Mouse (Mus musculus): ENCODE results near the gene Ipo8. TPM values are rescaled to one million over a fixed set of nuclear protein-coding genes. Genes with fewer than 3 reads are reported as not detected.
A peak's percentile ranks its signal among the peaks of the same experiment; 100 is the strongest.

Gene Ipo8
- polyA plus RNA-seq, 1 experiment from 2014 or later = 10.5 TPM

GRCm38 (mm10) chr6:148768419-148768818, 62.8 kb downstream of the Ipo8 start:
- ATAC-seq (ENCODE audit: low FRiP score, low TSS enrichment) (no peak), DNase-seq (ENCODE audit: low spot score) (no peak)
- Histone ChIP-seq H3K9me3 (ENCODE audit: control insufficient read depth, low read length) (no peaks in the 10 kb centered on the region), H3K4me3 (ENCODE audit: low read depth, low read length) (no peak overlapping the region), H3K27ac (replicated peaks) (no peak overlapping the region), H3K4me2 (replicated peaks; ENCODE audit: low read depth) (no peak overlapping the region), H3K4me1 (replicated peaks; ENCODE audit: control insufficient read depth, insufficient read depth) (no peaks in the 10 kb centered on the region), H3K27me3 (ENCODE audit: control insufficient read depth, insufficient read depth, low read length) (no peaks in the 10 kb centered on the region), H3K36me3 (ENCODE audit: control insufficient read depth, insufficient read depth, low read length) (peaks cover 3% of the 10 kb centered on the region; the same call in 1 of the 2 replicates), H3K9ac (ENCODE audit: low read length) (no peak overlapping the region)
- TF ChIP-seq EP300 (optimal IDR thresholded peaks at IDR 0.05) (no peak), CTCF (IDR thresholded peaks at IDR 0.05; ENCODE audit: low read depth) (no peak)
- WGBS = 92% methylated on average over 12 of the region's 12 CpGs

GRCm38 (mm10) chr6:148767228-148767627, 64.0 kb downstream of the Ipo8 start:
- no peak for DNase-seq (ENCODE audit: low spot score)
- Histone ChIP-seq H3K4me3 (ENCODE audit: low read depth, low read length) (no peak overlapping the region), H3K9me3 (ENCODE audit: control insufficient read depth, low read length) (no peaks in the 10 kb centered on the region), H3K9ac (ENCODE audit: low read length) (no peak overlapping the region), H3K4me1 (replicated peaks; ENCODE audit: control insufficient read depth, insufficient read depth) (no peaks in the 10 kb centered on the region), H3K27ac (replicated peaks) (no peak overlapping the region), H3K36me3 (ENCODE audit: control insufficient read depth, insufficient read depth, low read length) (peaks cover under 1% of the 10 kb centered on the region; the same call in 1 of the 2 replicates), H3K4me2 (replicated peaks; ENCODE audit: low read depth) (no peak overlapping the region), H3K27me3 (ENCODE audit: control insufficient read depth, insufficient read depth, low read length) (no peaks in the 10 kb centered on the region)
- ATAC-seq (ENCODE audit: low FRiP score, low TSS enrichment) = no peak
- TF ChIP-seq EP300 (optimal IDR thresholded peaks at IDR 0.05) (no peak), CTCF (IDR thresholded peaks at IDR 0.05; ENCODE audit: low read depth) (no peak; the same call in 1 of the 2 replicates)

- H3K36me3 ChIP-seq (ENCODE audit: control insufficient read depth, insufficient read depth, low read length) = no peaks in the 10 kb centered on the region
- no peak for DNase-seq (ENCODE audit: low spot score)
- TF ChIP-seq CTCF (IDR thresholded peaks at IDR 0.05; ENCODE audit: low read depth) = no peak
Measured at GRCm38 (mm10) chr6:148761967-148762712, 69.1 kb downstream of the Ipo8 start.

GRCm38 (mm10) chr6:148761475-148761874, 69.8 kb downstream of the Ipo8 start:
- Histone ChIP-seq H3K27me3 (ENCODE audit: control insufficient read depth, insufficient read depth, low read length) (no peaks in the 10 kb centered on the region), H3K27ac (replicated peaks) (no peak overlapping the region), H3K4me1 (replicated peaks; ENCODE audit: control insufficient read depth, insufficient read depth) (no peaks in the 10 kb centered on the region), H3K9ac (ENCODE audit: low read length) (no peak overlapping the region), H3K4me2 (replicated peaks; ENCODE audit: low read depth) (no peak overlapping the region), H3K4me3 (ENCODE audit: low read depth, low read length) (no peak overlapping the region), H3K9me3 (ENCODE audit: control insufficient read depth, low read length) (no peaks in the 10 kb centered on the region), H3K36me3 (ENCODE audit: control insufficient read depth, insufficient read depth, low read length) (no peaks in the 10 kb centered on the region)
- no peak for DNase-seq (ENCODE audit: low spot score)
- TF ChIP-seq CTCF (IDR thresholded peaks at IDR 0.05; ENCODE audit: low read depth) = no peak
- TF ChIP-seq EP300 (optimal IDR thresholded peaks at IDR 0.05) = no peak
- WGBS = 79% methylated on average over 4 of the region's 4 CpGs
- no peak for ATAC-seq (ENCODE audit: low FRiP score, low TSS enrichment)

More at GRCm38 (mm10) chr6:148761967-148762712, 69.1 kb downstream of the Ipo8 start:
- WGBS = 92% methylated on average over 3 of the region's 3 CpGs
- Histone ChIP-seq H3K9ac (ENCODE audit: low read length) (no peak overlapping the region), H3K4me3 (ENCODE audit: low read depth, low read length) (no peak overlapping the region), H3K9me3 (ENCODE audit: control insufficient read depth, low read length) (no peaks in the 10 kb centered on the region), H3K27me3 (ENCODE audit: control insufficient read depth, insufficient read depth, low read length) (no peaks in the 10 kb centered on the region), H3K4me1 (replicated peaks; ENCODE audit: control insufficient read depth, insufficient read depth) (no peaks in the 10 kb centered on the region), H3K4me2 (replicated peaks; ENCODE audit: low read depth) (no peak overlapping the region), H3K27ac (replicated peaks) (no peak overlapping the region)
- ATAC-seq (ENCODE audit: low FRiP score, low TSS enrichment) = no peak

GRCm38 (mm10) chr6:148756535-148756934, 74.7 kb downstream of the Ipo8 start:
- Histone ChIP-seq H3K9me3 (ENCODE audit: control insufficient read depth, low read length) (no peaks in the 10 kb centered on the region), H3K4me2 (replicated peaks; ENCODE audit: low read depth) (no peak overlapping the region), H3K36me3 (ENCODE audit: control insufficient read depth, insufficient read depth, low read length) (no peaks in the 10 kb centered on the region), H3K27me3 (ENCODE audit: control insufficient read depth, insufficient read depth, low read length) (no peaks in the 10 kb centered on the region), H3K4me3 (ENCODE audit: low read depth, low read length) (no peak overlapping the region), H3K4me1 (replicated peaks; ENCODE audit: control insufficient read depth, insufficient read depth) (no peaks in the 10 kb centered on the region), H3K9ac (ENCODE audit: low read length) (no peak overlapping the region), H3K27ac (replicated peaks) (no peak overlapping the region)
- ATAC-seq (ENCODE audit: low FRiP score, low TSS enrichment) (no peak), DNase-seq (ENCODE audit: low spot score) (no peak)
- TF ChIP-seq CTCF (IDR thresholded peaks at IDR 0.05; ENCODE audit: low read depth) = no peak
- WGBS = 94% methylated on average over 1 of the region's 1 CpGs

GRCm38 (mm10) chr6:148751400-148751799, 79.9 kb downstream of the Ipo8 start:
- H3K4me1 ChIP-seq (replicated peaks; ENCODE audit: control insufficient read depth, insufficient read depth) = no peaks in the 10 kb centered on the region
- no peaks in the 10 kb centered on the region for H3K9me3 ChIP-seq (ENCODE audit: control insufficient read depth, low read length)
- H3K27me3 ChIP-seq (ENCODE audit: control insufficient read depth, insufficient read depth, low read length) = no peaks in the 10 kb centered on the region
- no peak overlapping the region for H3K4me2 ChIP-seq (replicated peaks; ENCODE audit: low read depth)
- no peak for TF ChIP-seq EP300 (optimal IDR thresholded peaks at IDR 0.05)
- peak; percentile 68 for TF ChIP-seq CTCF (IDR thresholded peaks at IDR 0.05; ENCODE audit: low read depth)
- H3K27ac ChIP-seq (replicated peaks) = no peak overlapping the region
- H3K9ac ChIP-seq (ENCODE audit: low read length) = no peak overlapping the region
- H3K36me3 ChIP-seq (ENCODE audit: control insufficient read depth, insufficient read depth, low read length) = no peaks in the 10 kb centered on the region
- H3K4me3 ChIP-seq (ENCODE audit: low read depth, low read length) = no peak overlapping the region
- ATAC-seq (ENCODE audit: low FRiP score, low TSS enrichment) = no peak
- DNase-seq (ENCODE audit: low spot score) = no peak
- WGBS = 61% methylated on average over 2 of the region's 2 CpGs

Data from stomach, postnatal 0 days (tissue).